Mouse (Mus musculus): ENCODE results near the gene Eml4.

DNA sequence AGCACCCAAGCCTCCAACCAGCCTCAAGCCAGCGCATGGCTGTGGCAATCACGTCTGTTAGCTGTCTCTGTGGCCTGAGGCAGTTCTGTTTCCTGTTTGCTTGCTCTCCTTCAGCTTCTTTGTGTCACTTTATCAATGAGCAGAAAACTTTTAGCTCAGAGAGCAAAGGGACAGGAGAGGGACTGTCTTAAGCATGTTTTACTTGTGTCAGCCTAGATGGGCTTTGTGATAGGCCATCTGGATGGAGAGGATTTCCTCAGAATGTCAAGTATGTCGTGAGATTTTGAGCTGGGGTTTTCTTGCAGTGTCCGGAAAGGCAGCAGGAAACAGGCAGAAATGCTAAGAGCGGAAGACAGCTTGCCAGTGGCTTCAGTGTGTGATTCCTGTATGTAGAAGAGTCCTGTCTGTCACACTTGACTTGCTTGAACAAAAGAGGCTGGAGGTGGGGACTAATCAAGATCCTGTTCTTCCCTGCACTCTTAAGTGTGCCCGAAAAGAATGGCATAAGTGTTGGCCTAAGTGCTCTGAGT lies 46.9 kb downstream of the Eml4 start:
- no peak for TF ChIP-seq POLR2A (IDR thresholded peaks at IDR 0.05; ENCODE audit: extremely low read depth, insufficient read depth, low read length)
- no peak for TF ChIP-seq CTCF (IDR thresholded peaks at IDR 0.05; ENCODE audit: low read depth, low read length)
